Comparison of ENCODE assay signal across 21 mouse cellular contexts in genomic region chr5:100209093-100209492, GRCm38 (mm10). TPM values are rescaled to one million over a fixed set of nuclear protein-coding genes. Genes with fewer than 3 reads are reported as not detected.
DNase-seq lines count a peak whose midpoint lies in the region; ATAC-seq and TF ChIP-seq lines count a peak whose summit lies in the region.
"Had no signal": no experiment of that assay in that cellular context is flagged by ENCODE, and none has a peak within 500 bp of the region (broad histone marks: within the 10 kb centered on the region; RNA-seq: fewer than 3 reads in every experiment).

No protein-coding gene starts in this region.

- H3K4me3 ChIP-seq in heart, embryonic 15.5 days, result no peak overlapping the region
- no peak overlapping the region for H3K4me3 ChIP-seq in heart, embryonic 10.5 days
- H3K4me3 ChIP-seq in lung, embryonic 15.5 days, result no peak overlapping the region
- no peak overlapping the region for H3K4me3 ChIP-seq in liver, adult 2 months (ENCODE audit: insufficient read depth, low read depth, low read length)
- H3K4me3 ChIP-seq in stomach, embryonic 14.5 days (ENCODE audit: low read depth, low read length), result no peak overlapping the region
- H3K4me3 ChIP-seq: forebrain, embryonic 12.5 days; hindbrain, embryonic 12.5 days; layer of hippocampus, adult 2 months; left cerebral cortex, adult 2 months; limb, embryonic 10.5 days; megakaryocyte, embryonic 14.5 days; neural tube, embryonic 13.5 days had no signal

- H3K4me2 ChIP-seq in heart, embryonic 15.5 days, result no peak overlapping the region
- H3K4me2 ChIP-seq in lung, embryonic 15.5 days, result no peak overlapping the region
- H3K4me2 ChIP-seq in stomach, embryonic 14.5 days (replicated peaks; ENCODE audit: low read depth, low read length), result no peak overlapping the region
- H3K4me2 ChIP-seq: forebrain, embryonic 12.5 days; hindbrain, embryonic 12.5 days; neural tube, embryonic 13.5 days had no signal

- H3K9ac ChIP-seq in heart, embryonic 15.5 days, result no peak overlapping the region
- no peak overlapping the region for H3K9ac ChIP-seq in lung, embryonic 15.5 days
- H3K9ac ChIP-seq in liver, adult 2 months (ENCODE audit: low read depth, low read length), result no peak overlapping the region
- H3K9ac ChIP-seq in stomach, embryonic 14.5 days (replicated peaks; ENCODE audit: low read depth, low read length), result no peak overlapping the region
- H3K9ac ChIP-seq: forebrain, embryonic 12.5 days; hindbrain, embryonic 12.5 days; neural tube, embryonic 13.5 days had no signal

- DNase-seq in heart, embryonic 10.5 days (ENCODE audit: low spot score), result no peak
- no peak for DNase-seq in lung, adult 18-20 months
- peak; percentile 30 for DNase-seq in liver, adult 2 months (ENCODE audit: extremely low read depth, low read depth, low spot score)
- no peak for DNase-seq in gastrocnemius, postnatal 10 days
- DNase-seq: cerebellum, postnatal 14 days; embryo, embryonic 11 days; gastrocnemius, postnatal 25 days; right cerebral cortex, postnatal 14 days; thymus, postnatal 36 days had no signal

- peak; percentile 80 for ATAC-seq in heart, embryonic 15.5 days (replicated peaks; ENCODE audit: insufficient number of reproducible peaks, insufficient read depth, low FRiP score, low read depth)
- peak; percentile 52; the same call in 1 of the 2 replicates for ATAC-seq in lung, embryonic 15.5 days (ENCODE audit: borderline replicate concordance, extremely low read depth, low FRiP score, low TSS enrichment)
- ATAC-seq in stomach, embryonic 14.5 days (ENCODE audit: insufficient number of reproducible peaks, insufficient read depth, low FRiP score, low read depth), result peak; percentile 14; the same call in 1 of the 2 replicates
- ATAC-seq: inflammation-experienced regulatory T-cells, adult 6 months; lung, postnatal 0 days had no signal

- WGBS in heart, embryonic 15.5 days, result 17% methylated on average over 7 of the region's 7 CpGs
- WGBS in heart, embryonic 10.5 days, result 45% methylated on average over 7 of the region's 7 CpGs
- 48% methylated on average over 7 of the region's 7 CpGs for WGBS in lung, embryonic 15.5 days
- 86% methylated on average over 7 of the region's 7 CpGs for WGBS in liver, adult 2 months
- WGBS in stomach, embryonic 14.5 days, result 62% methylated on average over 7 of the region's 7 CpGs

- no peak for TF ChIP-seq POLR2A in liver, adult 2 months (IDR thresholded peaks at IDR 0.05; ENCODE audit: extremely low read depth, insufficient read depth, low read length)

- no peaks in the 10 kb centered on the region for H3K79me2 ChIP-seq in liver, adult 2 months (ENCODE audit: control insufficient read depth, insufficient read depth, low read length)

- H3K4me1 ChIP-seq in heart, embryonic 15.5 days (replicated peaks), result peaks cover 15% of the 10 kb centered on the region
- peaks cover 24% of the 10 kb centered on the region for H3K4me1 ChIP-seq in heart, embryonic 10.5 days
- H3K4me1 ChIP-seq in lung, embryonic 15.5 days, result 0 out of 2 replicates have a peak, but pooled peaks cover 6% of the 10 kb centered on the region
- peaks cover 3% of the 10 kb centered on the region; the same call in 1 of the 2 replicates for H3K4me1 ChIP-seq in liver, adult 2 months (ENCODE audit: control insufficient read depth, insufficient read depth, low read length)
- 0 out of 2 replicates have a peak, but pooled peaks cover 3% of the 10 kb centered on the region for H3K4me1 ChIP-seq in stomach, embryonic 14.5 days (ENCODE audit: control insufficient read depth, insufficient read depth, low read length)
- H3K4me1 ChIP-seq: hindbrain, embryonic 12.5 days; limb, embryonic 10.5 days; neural tube, embryonic 13.5 days had no signal

- no peak overlapping the region for H3K27ac ChIP-seq in heart, embryonic 15.5 days
- H3K27ac ChIP-seq in heart, embryonic 10.5 days, result no peak overlapping the region
- H3K27ac ChIP-seq in lung, embryonic 15.5 days, result 0 out of 2 replicates have a peak overlapping the region, but pooled peaks have one; percentile 22
- no peak overlapping the region for H3K27ac ChIP-seq in liver, adult 2 months (replicated peaks; ENCODE audit: insufficient read depth, low read depth, low read length)
- H3K27ac ChIP-seq in stomach, embryonic 14.5 days (ENCODE audit: low read length), result no peak overlapping the region
- H3K27ac ChIP-seq: forebrain, embryonic 12.5 days; hindbrain, embryonic 12.5 days; layer of hippocampus, adult 2 months; left cerebral cortex, adult 2 months; limb, embryonic 10.5 days; neural tube, embryonic 13.5 days had no signal

- no peak for TF ChIP-seq CTCF in liver, adult 2 months (IDR thresholded peaks at IDR 0.05; ENCODE audit: low read depth, low read length)

- H3K27me3 ChIP-seq in heart, embryonic 15.5 days, result peaks cover 3% of the 10 kb centered on the region; the same call in 1 of the 2 replicates
- H3K27me3 ChIP-seq in heart, embryonic 10.5 days (ENCODE audit: insufficient read depth, poor library complexity, severe bottlenecking), result peaks cover 14% of the 10 kb centered on the region; the same call in 1 of the 2 replicates
- no peaks in the 10 kb centered on the region for H3K27me3 ChIP-seq in lung, embryonic 15.5 days
- no peaks in the 10 kb centered on the region for H3K27me3 ChIP-seq in liver, adult 2 months (ENCODE audit: control insufficient read depth, insufficient read depth, low read length)
- no peaks in the 10 kb centered on the region for H3K27me3 ChIP-seq in stomach, embryonic 14.5 days (ENCODE audit: control insufficient read depth, insufficient read depth, low read length)
- H3K27me3 ChIP-seq: forebrain, embryonic 12.5 days; hindbrain, embryonic 12.5 days; neural tube, embryonic 13.5 days had no signal

- no peaks in the 10 kb centered on the region for H3K36me3 ChIP-seq in heart, embryonic 15.5 days
- H3K36me3 ChIP-seq in heart, embryonic 10.5 days, result no peaks in the 10 kb centered on the region
- H3K36me3 ChIP-seq in lung, embryonic 15.5 days, result no peaks in the 10 kb centered on the region
- H3K36me3 ChIP-seq in liver, adult 2 months (ENCODE audit: control insufficient read depth, insufficient read depth, low read length), result no peaks in the 10 kb centered on the region
- H3K36me3 ChIP-seq in stomach, embryonic 14.5 days (ENCODE audit: control insufficient read depth, insufficient read depth, low read length), result no peaks in the 10 kb centered on the region
- H3K36me3 ChIP-seq: forebrain, embryonic 12.5 days; hindbrain, embryonic 12.5 days; limb, embryonic 10.5 days; neural tube, embryonic 13.5 days had no signal

- no peaks in the 10 kb centered on the region for H3K9me3 ChIP-seq in heart, embryonic 15.5 days (replicated peaks)
- no peaks in the 10 kb centered on the region for H3K9me3 ChIP-seq in heart, embryonic 10.5 days
- H3K9me3 ChIP-seq in lung, embryonic 15.5 days, result no peaks in the 10 kb centered on the region
- H3K9me3 ChIP-seq in stomach, embryonic 14.5 days (ENCODE audit: control insufficient read depth, low read depth, low read length), result no peaks in the 10 kb centered on the region
- H3K9me3 ChIP-seq: forebrain, embryonic 12.5 days; hindbrain, embryonic 12.5 days; limb, embryonic 10.5 days; megakaryocyte, embryonic 14.5 days; neural tube, embryonic 13.5 days had no signal

RNA-seq across cellular contexts. Expression of gene Tmem150c, which starts 49.5 kb away (rescaled TPM):
- 2.0 and 2.2 TPM in 2 replicates for polyA plus RNA-seq in heart, embryonic 15.5 days (2015; fragmentation: Nextera tagmentation; extraction: Ambion mirVana)
- polyA plus RNA-seq in heart, embryonic 10.5 days (2016; fragmentation: Nextera tagmentation; extraction: Ambion mirVana), result 1.4 and 2.3 TPM in 2 replicates
- 7.9 and 9.8 TPM in 2 replicates for polyA plus RNA-seq in lung, embryonic 15.5 days (2015; fragmentation: Nextera tagmentation; extraction: Ambion mirVana)
- total RNA-seq in liver, adult 2 months (2014; rRNA removed), result 0.07 TPM in 1 of 2 replicates, not detected in the other
- polyA plus RNA-seq in liver, adult 2 months (2012; rRNA removed), result 0.07 and 0.20 TPM in 2 replicates
- 4.7 and 4.9 TPM in 2 replicates for polyA plus RNA-seq in stomach, embryonic 14.5 days (2014; fragmentation: Nextera tagmentation; extraction: Ambion mirVana)
- 1 to 10 TPM; 3.5 to 3.9 TPM for total RNA-seq in gastrocnemius, postnatal 10 days (2021)
- polyA plus RNA-seq: inflammation-experienced regulatory T-cells, adult 6 months had no signal

Comparison
In these comparisons a context has a peak if more than half of its experiments do, and no peak if none do; other contexts are left out.
1. ATAC-seq: peak in every context shown above with its lines; median percentile 80 in heart, embryonic 15.5 days; 52 in lung, embryonic 15.5 days; 14 in stomach, embryonic 14.5 days.